Mouse (Mus musculus) ES-Bruce4 (cell line): ENCODE data around the gene Igdcc3. TPM values are rescaled to one million over a fixed set of nuclear protein-coding genes. Genes with fewer than 3 reads are reported as not detected.

ENCODE experiments used
- H3K27ac ChIP-seq: 2 replicates; pipeline ENCODE4 v1.5.1; 2012; ENCODE audit warnings: low read length, inconsistent platforms; ENCODE audit not compliant: insufficient read depth
- H3K27me3 ChIP-seq: 2 replicates; pipeline ENCODE4 v1.6.1; 2012; ENCODE audit warnings: mild to moderate bottlenecking, low read length, inconsistent platforms; ENCODE audit not compliant: control insufficient read depth, poor library complexity, insufficient read depth, severe bottlenecking
- H3K36me3 ChIP-seq: 2 replicates; pipeline ENCODE4 v1.6.1; 2012; ENCODE audit warnings: inconsistent platforms, mild to moderate bottlenecking, low read length, moderate library complexity; ENCODE audit not compliant: control insufficient read depth, poor library complexity, insufficient read depth, severe bottlenecking
- H3K4me1 ChIP-seq: one replicate; pipeline ENCODE4 v1.8.1; 2011; ENCODE audit warnings: low read length; ENCODE audit not compliant: control insufficient read depth, insufficient read depth
- H3K4me3 ChIP-seq: 2 replicates; pipeline ENCODE4 v1.5.1; 2011; ENCODE audit warnings: low read depth, mild to moderate bottlenecking, low read length
- H3K9ac ChIP-seq: 2 replicates; pipeline ENCODE4 v1.6.1; 2012; ENCODE audit warnings: low read depth, mild to moderate bottlenecking, inconsistent platforms; ENCODE audit not compliant: poor library complexity, severe bottlenecking
- H3K9me3 ChIP-seq: replicated peaks from 2 replicates; pipeline ENCODE4 v1.6.1; 2012; ENCODE audit warnings: mild to moderate bottlenecking, low read length, inconsistent platforms; ENCODE audit not compliant: control insufficient read depth, poor library complexity, insufficient read depth, severe bottlenecking
- CTCF ChIP-seq: IDR thresholded peaks from one replicate; pipeline ENCODE4 v1.8.1; 2011; ENCODE audit warnings: low read depth, low read length
- EP300 ChIP-seq: IDR thresholded peaks from 2 replicates; pipeline ENCODE4 v1.6.1; 2011; ENCODE audit warnings: low read depth, low read length; ENCODE audit not compliant: insufficient read depth
- POLR2A ChIP-seq: IDR thresholded peaks from one replicate; pipeline ENCODE4 v1.8.1; 2011; ENCODE audit warnings: low read length; ENCODE audit not compliant: insufficient read depth
- polyA plus RNA-seq: library from polyadenylated mRNA; stranded (reverse); fragments of >200 nt; gene quantifications from 2 replicates; pipeline ENCODE4 v1.2.4, GENCODE M21; 2011; ENCODE audit warnings: low read depth; ENCODE audit not compliant: missing spikeins, insufficient read depth, insufficient read length

The Igdcc3 gene
- polyA plus RNA-seq, 1 experiment = 8.9 TPM

- 0 out of 2 replicates have a peak overlapping the region, but pooled peaks have one; percentile 2 for H3K27ac ChIP-seq
- no peaks in the 10 kb centered on the region for H3K36me3 ChIP-seq
- peak overlapping the region; percentile 66 for H3K4me3 ChIP-seq
- peaks cover 6% of the 10 kb centered on the region; the same call in 1 of the 2 replicates for H3K9me3 ChIP-seq
- H3K9ac ChIP-seq = peak overlapping the region; percentile 44; the same call in 1 of the 2 replicates
- no peak for TF ChIP-seq CTCF
- no peak for TF ChIP-seq EP300
- TF ChIP-seq POLR2A = no peak
- H3K4me1 ChIP-seq = peaks cover 4% of the 10 kb centered on the region
- H3K27me3 ChIP-seq = 0 out of 2 replicates have a peak, but pooled peaks cover 1% of the 10 kb centered on the region
Observed at GRCm38 (mm10) chr9:65103173-65103752, 37.7 kb upstream of the Igdcc3 start.

GRCm38 (mm10) chr9:65106821-65107220 is 34.2 kb upstream of the Igdcc3 start:
- Histone ChIP-seq H3K27me3 (0 out of 2 replicates have a peak, but pooled peaks cover 1% of the 10 kb centered on the region), H3K9ac (no peak overlapping the region), H3K4me3 (no peak overlapping the region), H3K4me1 (peaks cover 4% of the 10 kb centered on the region), H3K27ac (no peak overlapping the region), H3K36me3 (no peaks in the 10 kb centered on the region), H3K9me3 (no peaks in the 10 kb centered on the region)
- TF ChIP-seq EP300 = no peak
- TF ChIP-seq POLR2A = no peak
- TF ChIP-seq CTCF = no peak

GRCm38 (mm10) chr9:65107893-65108292 is 33.1 kb upstream of the Igdcc3 start:
- Histone ChIP-seq H3K4me1 (peaks cover 4% of the 10 kb centered on the region), H3K9ac (no peak overlapping the region), H3K27me3 (no peaks in the 10 kb centered on the region), H3K9me3 (no peaks in the 10 kb centered on the region), H3K27ac (no peak overlapping the region), H3K36me3 (no peaks in the 10 kb centered on the region), H3K4me3 (no peak overlapping the region)
- TF ChIP-seq CTCF (no peak), EP300 (no peak), POLR2A (no peak)

- H3K9ac ChIP-seq = peak overlapping the region; percentile 49
- no peaks in the 10 kb centered on the region for H3K9me3 ChIP-seq
- no peaks in the 10 kb centered on the region for H3K27me3 ChIP-seq
- peaks cover 2% of the 10 kb centered on the region for H3K4me1 ChIP-seq
- no peaks in the 10 kb centered on the region for H3K36me3 ChIP-seq
- no peak for TF ChIP-seq POLR2A
- TF ChIP-seq EP300 = peak; percentile 94
- peak overlapping the region; percentile 27 for H3K4me3 ChIP-seq
- H3K27ac ChIP-seq = peak overlapping the region; percentile 95
Observed at GRCm38 (mm10) chr9:65109132-65110072, 31.6 kb upstream of the Igdcc3 start.

- H3K4me1 ChIP-seq = no peaks in the 10 kb centered on the region
- H3K4me3 ChIP-seq = no peak overlapping the region
- no peaks in the 10 kb centered on the region for H3K27me3 ChIP-seq
- H3K9me3 ChIP-seq = no peaks in the 10 kb centered on the region
- no peak for TF ChIP-seq EP300
- TF ChIP-seq CTCF = no peak
- TF ChIP-seq POLR2A = no peak
- no peaks in the 10 kb centered on the region for H3K36me3 ChIP-seq
- H3K27ac ChIP-seq = no peak overlapping the region
- H3K9ac ChIP-seq = no peak overlapping the region
Observed at GRCm38 (mm10) chr9:65111698-65112097, 29.3 kb upstream of the Igdcc3 start.

- TF ChIP-seq EP300 (no peak), POLR2A (no peak), CTCF (no peak)
- Histone ChIP-seq H3K4me3 (no peak overlapping the region), H3K27me3 (no peaks in the 10 kb centered on the region), H3K9ac (no peak overlapping the region), H3K36me3 (no peaks in the 10 kb centered on the region), H3K9me3 (no peaks in the 10 kb centered on the region), H3K4me1 (no peaks in the 10 kb centered on the region), H3K27ac (no peak overlapping the region)
Observed at GRCm38 (mm10) chr9:65113694-65114093, 27.3 kb upstream of the Igdcc3 start.
